Mouse (Mus musculus): ENCODE results near the gene Olfr1458.

Gene Olfr1458

DNA sequence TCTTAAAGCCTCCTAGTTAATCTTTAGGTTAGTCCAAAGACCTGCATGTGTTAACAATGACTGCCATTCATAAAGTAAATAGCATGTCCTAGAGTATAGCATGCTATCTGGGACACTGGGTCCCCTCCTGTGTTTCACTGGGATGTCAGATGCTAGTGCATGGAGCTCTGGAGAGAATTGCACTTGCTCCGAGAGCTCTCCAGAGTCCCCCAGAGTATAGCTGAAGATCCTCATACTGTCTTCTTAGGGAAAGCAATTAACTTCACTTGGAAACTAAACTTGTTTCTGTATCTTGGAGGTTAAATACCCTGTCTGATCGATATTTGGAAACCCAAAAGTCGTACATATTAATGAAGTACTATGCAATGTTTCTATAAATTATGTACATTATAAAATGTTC is at the start of gene Olfr1458:
Gene Olfr1458, minus strand, starts transcription at position 101 of the 400 bp plus-strand sequence.
- no peak for DNase-seq (ENCODE audit: low spot score)

GRCm38 (mm10) chr19:13149449-13149848 is 42.9 kb upstream of the Olfr1458 start, which contains the start of gene Olfr1459:
TSS of gene Olfr1459 (minus strand) at chr19:13149549.
- DNase-seq (ENCODE audit: low spot score), result no peak

- DNase-seq (ENCODE audit: low spot score), result no peak
Observed at GRCm38 (mm10) chr19:13097791-13098190, 8.8 kb downstream of the Olfr1458 start, which contains the start of gene Olfr1457. TSS of gene Olfr1457 (minus strand) at chr19:13097891.

GRCm38 (mm10) chr19:13093908-13094307 is 12.7 kb downstream of the Olfr1458 start:
- DNase-seq (ENCODE audit: low spot score), result no peak

DNA sequence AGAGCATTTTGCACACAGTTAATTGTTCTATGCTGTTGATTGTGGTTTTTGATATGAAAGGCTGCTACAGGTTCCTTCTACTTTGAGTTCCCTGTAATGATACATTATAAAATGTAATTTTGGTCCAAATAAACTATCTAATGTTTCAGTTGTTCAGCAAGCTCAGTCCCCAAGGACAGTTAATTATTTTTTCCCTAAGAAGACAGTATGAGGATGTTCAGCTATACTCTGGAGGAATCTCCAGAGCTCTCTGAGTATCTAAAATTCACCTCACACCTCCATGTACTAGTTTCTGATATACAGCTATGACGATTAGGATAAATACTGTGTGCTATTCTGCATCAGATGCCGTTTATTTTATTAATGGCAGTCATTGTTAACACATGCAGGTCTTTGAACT is 46.3 kb downstream of the Olfr1458 start, which contains the start of gene Olfr1454:
Gene Olfr1454, plus strand, starts transcription at position 301 of the 400 bp plus-strand sequence.
- no peak for DNase-seq (ENCODE audit: low spot score)

Measured in testis, postnatal 10 days (tissue).